Comparison of ENCODE assay signal across 8 mouse cellular contexts in genomic region chr13:78428084-78428445, GRCm38 (mm10).
DNase-seq lines count a peak whose midpoint lies in the region; ATAC-seq and TF ChIP-seq lines count a peak whose summit lies in the region.

No protein-coding gene starts in this region.

- H3K27me3 ChIP-seq in limb, embryonic 11.5 days (ENCODE audit: control insufficient read depth, insufficient read depth, low read length): no peaks in the 10 kb centered on the region
- no peaks in the 10 kb centered on the region for H3K27me3 ChIP-seq in stomach, embryonic 15.5 days (replicated peaks)

- no peak overlapping the region for H3K4me3 ChIP-seq in lung, adult 2 months (replicated peaks; ENCODE audit: extremely low read depth, low read depth, low read length)
- peak overlapping the region; percentile 16; the same call in 1 of the 2 replicates for H3K4me3 ChIP-seq in limb, embryonic 11.5 days (ENCODE audit: low read depth, low read length)
- H3K4me3 ChIP-seq in stomach, embryonic 15.5 days (replicated peaks): peak overlapping the region; percentile 18; the same call in 1 of the 2 replicates

- no peak for TF ChIP-seq CTCF in lung, adult 2 months (IDR thresholded peaks at IDR 0.05; ENCODE audit: insufficient read depth, low read length)

- peak overlapping the region; percentile 37; the same call in 1 of the 2 replicates for H3K4me2 ChIP-seq in limb, embryonic 11.5 days (ENCODE audit: low read depth, severe bottlenecking)
- peak overlapping the region; percentile 47 for H3K4me2 ChIP-seq in stomach, embryonic 15.5 days

- DNase-seq in adrenal gland, postnatal 14 days: peak; percentile 7
- DNase-seq in adrenal gland, adult 8-10 months: no peak
- peak; percentile 4 for DNase-seq in lung, postnatal 10 days
- no peak for DNase-seq in lung, adult 2 months
- DNase-seq in limb, embryonic 11.5 days (ENCODE audit: low spot score): no peak
- DNase-seq in left cerebral cortex, postnatal 10 days (ENCODE audit: extremely low spot score in 1 of 2, low spot score in 2 of 2): no peak

- H3K9me3 ChIP-seq in limb, embryonic 11.5 days (ENCODE audit: control insufficient read depth, low read length): no peaks in the 10 kb centered on the region
- no peaks in the 10 kb centered on the region for H3K9me3 ChIP-seq in stomach, embryonic 15.5 days

- WGBS in lung, adult 2 months: 27% methylated on average over 9 of the region's 9 CpGs
- 9% methylated on average over 9 of the region's 9 CpGs for WGBS in limb, embryonic 11.5 days
- 15% methylated on average over 9 of the region's 9 CpGs for WGBS in stomach, embryonic 15.5 days

- intact Hi-C loops in left cerebral cortex, postnatal 10 days (cut with DNase I): loop anchor here (5.0 kb wide), 1 partner anchor 216 kb away; no protein-coding TSS in a partner anchor

- TF ChIP-seq POLR2A in lung, adult 2 months (IDR thresholded peaks at IDR 0.05; ENCODE audit: borderline replicate concordance, extremely low read depth, low read depth, low read length): no peak

- no peaks in the 10 kb centered on the region for H3K36me3 ChIP-seq in limb, embryonic 11.5 days (ENCODE audit: control insufficient read depth, insufficient read depth, low read length)
- H3K36me3 ChIP-seq in stomach, embryonic 15.5 days: no peaks in the 10 kb centered on the region

- 0 out of 2 replicates have a peak overlapping the region, but pooled peaks have one; percentile 7 for H3K9ac ChIP-seq in limb, embryonic 11.5 days (ENCODE audit: low read length)
- no peak overlapping the region for H3K9ac ChIP-seq in stomach, embryonic 15.5 days

- no peak overlapping the region for H3K27ac ChIP-seq in limb, embryonic 11.5 days (replicated peaks; ENCODE audit: low read depth, low read length)
- peak overlapping the region; percentile 63 for H3K27ac ChIP-seq in stomach, embryonic 15.5 days

- no peaks in the 10 kb centered on the region for H3K4me1 ChIP-seq in lung, adult 2 months (ENCODE audit: control insufficient read depth, insufficient read depth, low read length)
- peaks cover 8% of the 10 kb centered on the region; the same call in 1 of the 2 replicates for H3K4me1 ChIP-seq in limb, embryonic 11.5 days (ENCODE audit: control insufficient read depth, insufficient read depth, low read length)
- H3K4me1 ChIP-seq in stomach, embryonic 15.5 days: peaks cover 7% of the 10 kb centered on the region

- ATAC-seq in limb, embryonic 11.5 days (ENCODE audit: insufficient number of reproducible peaks, low FRiP score, low TSS enrichment, low read depth): no peak
- ATAC-seq in stomach, embryonic 15.5 days (ENCODE audit: insufficient read depth, low FRiP score, low read depth): no peak
- ATAC-seq in megakaryocyte, adult 5-6 weeks (ENCODE audit: poor library complexity, severe bottlenecking): no peak

Comparison
In these comparisons a context has a peak if more than half of its experiments do, and no peak if none do; other contexts are left out.
1. DNase-seq: peak in adrenal gland, postnatal 14 days (single experiment) and lung, postnatal 10 days (single experiment); none in adrenal gland, adult 8-10 months (single experiment), lung, adult 2 months (single experiment), limb, embryonic 11.5 days (single experiment) and left cerebral cortex, postnatal 10 days (0 of 2).